Mouse (Mus musculus) bone marrow macrophage, adult 2 months (primary cell): Measurements from ENCODE around the gene Rasgrp1. TPM values are rescaled to one million over a fixed set of nuclear protein-coding genes. Genes with fewer than 3 reads are reported as not detected.

Source experiments
- H3K27ac ChIP-seq: 2 replicates; pipeline ENCODE4 v1.5.1; 2012; ENCODE audit warnings: low read depth, low read length; ENCODE audit not compliant: insufficient read depth
- H3K4me1 ChIP-seq: 2 replicates; pipeline ENCODE4 v1.6.1; 2012; ENCODE audit warnings: low read length; ENCODE audit not compliant: control insufficient read depth, insufficient read depth
- H3K4me3 ChIP-seq: 2 replicates; pipeline ENCODE4 v1.5.1; 2012; ENCODE audit warnings: mild to moderate bottlenecking, low read length, moderate library complexity; ENCODE audit not compliant: insufficient read depth
- CTCF ChIP-seq: IDR thresholded peaks from 2 replicates; pipeline ENCODE4 v1.5.1; 2012; ENCODE audit warnings: low read depth, mild to moderate bottlenecking, low read length, moderate library complexity
- POLR2A ChIP-seq: IDR thresholded peaks from 2 replicates; pipeline ENCODE4 v1.6.1; 2012; ENCODE audit warnings: mild to moderate bottlenecking, low read depth, low read length, borderline replicate concordance
- polyA plus RNA-seq: library from polyadenylated mRNA; stranded (reverse); fragments of >200 nt; gene quantifications from 2 replicates; pipeline ENCODE4 v1.2.4, GENCODE M21; 2012; ENCODE audit not compliant: missing spikeins, insufficient read depth, insufficient read length

The Rasgrp1 gene
- polyA plus RNA-seq, 1 experiment = 0.35 TPM

GRCm38 (mm10) chr2:117366478-117366877 is 23.7 kb upstream of the Rasgrp1 start:
- TF ChIP-seq CTCF (no peak), POLR2A (no peak)
- Histone ChIP-seq H3K4me3 (no peak overlapping the region), H3K4me1 (no peaks in the 10 kb centered on the region), H3K27ac (no peak overlapping the region)

DNA sequence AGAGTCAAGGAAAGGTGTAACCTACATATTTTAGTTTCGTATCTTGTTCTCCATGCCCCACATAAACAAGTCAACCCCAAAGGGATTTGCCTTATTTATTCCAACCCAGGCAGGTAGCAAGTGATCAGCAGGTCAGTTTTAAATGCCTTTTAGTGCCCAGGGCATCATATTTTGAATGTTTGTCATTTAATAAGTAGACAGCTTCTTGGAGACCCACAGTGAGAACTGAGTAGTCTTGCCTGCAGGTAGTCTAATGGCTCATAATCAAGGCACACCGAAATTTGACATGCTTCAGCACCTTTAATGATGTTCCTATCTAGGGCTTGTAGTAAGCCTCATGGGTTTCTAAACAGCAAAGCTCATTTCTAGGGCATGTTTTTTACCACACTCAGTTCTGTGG is 21.3 kb upstream of the Rasgrp1 start:
- H3K4me3 ChIP-seq = no peak overlapping the region
- H3K4me1 ChIP-seq = no peaks in the 10 kb centered on the region
- no peak overlapping the region for H3K27ac ChIP-seq
- no peak for TF ChIP-seq CTCF
- TF ChIP-seq POLR2A = no peak

- no peaks in the 10 kb centered on the region for H3K4me1 ChIP-seq
- TF ChIP-seq POLR2A (no peak), CTCF (no peak)
- H3K4me3 ChIP-seq = no peak overlapping the region
- no peak overlapping the region for H3K27ac ChIP-seq
These were observed 15.1 kb upstream of the Rasgrp1 start for GRCm38 (mm10) chr2:117357939-117358338.

- H3K4me3 ChIP-seq = no peak overlapping the region
- no peak for TF ChIP-seq CTCF
- no peak for TF ChIP-seq POLR2A
- H3K4me1 ChIP-seq = peaks cover 2% of the 10 kb centered on the region
- H3K27ac ChIP-seq = no peak overlapping the region
These were observed 9.7 kb upstream of the Rasgrp1 start for GRCm38 (mm10) chr2:117352305-117353123.

DNA sequence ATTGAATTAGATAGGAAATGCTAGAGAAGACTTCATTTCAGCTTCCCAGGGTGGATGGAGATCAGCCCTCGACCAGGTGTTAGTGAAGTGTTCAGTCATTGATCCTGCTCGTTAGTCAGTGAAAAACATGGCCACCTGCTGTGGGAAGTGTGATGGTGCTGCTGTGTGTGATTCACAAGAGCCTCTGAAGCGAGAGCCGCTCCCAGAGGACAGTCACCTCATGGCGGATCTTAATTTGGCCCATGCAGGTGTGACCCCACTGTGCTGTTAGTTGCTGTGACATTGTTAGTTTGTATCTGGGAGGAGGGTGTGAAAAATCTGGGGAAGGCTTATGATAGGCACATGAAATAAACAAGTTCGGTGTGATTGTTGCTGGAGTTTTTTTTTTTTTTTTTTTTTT is 7.3 kb upstream of the Rasgrp1 start:
- H3K4me1 ChIP-seq = peaks cover 2% of the 10 kb centered on the region
- H3K4me3 ChIP-seq = no peak overlapping the region
- TF ChIP-seq POLR2A = no peak
- no peak for TF ChIP-seq CTCF
- no peak overlapping the region for H3K27ac ChIP-seq

DNA sequence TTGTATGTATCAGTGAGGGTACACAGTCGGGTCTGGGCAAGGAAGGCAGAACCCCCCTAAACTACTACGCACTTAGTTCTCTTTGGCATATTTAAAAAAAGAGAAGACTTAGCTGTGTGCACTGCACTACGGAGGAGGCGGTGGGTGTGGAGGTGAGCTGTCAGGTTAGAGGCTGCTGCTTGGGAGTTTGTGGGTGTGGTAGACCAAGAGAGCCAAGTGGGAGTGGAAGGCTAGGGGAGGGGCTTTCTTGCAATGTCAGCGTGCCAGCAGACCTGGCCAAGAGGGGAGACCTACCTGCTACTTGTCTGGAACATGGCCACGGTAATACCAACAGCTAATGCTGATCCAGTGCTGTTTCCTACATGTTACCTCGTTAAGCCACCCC is 431 bp upstream of the Rasgrp1 start:
- Histone ChIP-seq H3K4me1 (0 out of 2 replicates have a peak, but pooled peaks cover 2% of the 10 kb centered on the region), H3K4me3 (no peak overlapping the region), H3K27ac (no peak overlapping the region)
- TF ChIP-seq POLR2A (no peak), CTCF (no peak)

- Histone ChIP-seq H3K4me3 (peak overlapping the region; percentile 45), H3K4me1 (0 out of 2 replicates have a peak, but pooled peaks cover 2% of the 10 kb centered on the region), H3K27ac (no peak overlapping the region)
- TF ChIP-seq POLR2A (no peak), CTCF (peak; percentile 95)
These were observed 683 bp downstream of the Rasgrp1 start for GRCm38 (mm10) chr2:117342090-117342546.

DNA sequence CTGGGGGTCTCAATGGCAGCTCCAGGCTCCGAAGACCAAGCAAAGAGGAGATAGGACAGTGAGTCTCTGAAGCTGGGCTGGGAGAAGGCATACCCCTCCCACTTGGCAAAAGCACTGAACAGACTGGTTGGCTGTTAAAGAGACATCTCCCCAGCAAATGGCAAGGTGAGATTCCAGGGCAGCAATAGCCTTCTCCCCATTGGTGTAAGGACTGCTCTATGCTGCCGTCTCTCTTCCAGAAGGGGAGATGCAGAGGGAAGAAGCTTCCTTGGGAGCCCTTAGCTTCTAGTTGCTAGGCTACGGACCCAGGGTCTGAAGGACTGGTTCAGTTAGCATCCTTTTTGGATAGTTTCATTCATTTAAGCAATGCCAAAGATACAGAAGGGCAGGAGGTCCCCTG is 4.3 kb downstream of the Rasgrp1 start:
- H3K27ac ChIP-seq = no peak overlapping the region
- 0 out of 2 replicates have a peak, but pooled peaks cover 2% of the 10 kb centered on the region for H3K4me1 ChIP-seq
- no peak overlapping the region for H3K4me3 ChIP-seq
- TF ChIP-seq CTCF (no peak), POLR2A (no peak)

- Histone ChIP-seq H3K4me1 (0 out of 2 replicates have a peak, but pooled peaks cover 2% of the 10 kb centered on the region), H3K4me3 (no peak overlapping the region), H3K27ac (no peak overlapping the region)
- TF ChIP-seq CTCF = no peak
These were observed 4.9 kb downstream of the Rasgrp1 start for GRCm38 (mm10) chr2:117337902-117338301.

- Histone ChIP-seq H3K4me3 (no peak overlapping the region), H3K27ac (no peak overlapping the region), H3K4me1 (0 out of 2 replicates have a peak, but pooled peaks cover 2% of the 10 kb centered on the region)
- TF ChIP-seq POLR2A = no peak
- no peak for TF ChIP-seq CTCF
These were observed 5.7 kb downstream of the Rasgrp1 start for GRCm38 (mm10) chr2:117336946-117337665.
